Mouse (Mus musculus) spleen, postnatal 36 days (tissue): ENCODE data around the gene Abca3.
"Not testable (repeated sequence)": the region's sequence is repeated elsewhere in the genome, so short reads cannot be mapped to it uniquely, and the experiment has no call there.

Experiments used
- DNase-seq, 2 experiments: peaks; one replicate each; pipeline ENCODE4 v3.0.0; 2022; ENCODE audit warnings: low spot score in 2 of 2, mixed read lengths in 1 of 2

Abca3 gene

DNA sequence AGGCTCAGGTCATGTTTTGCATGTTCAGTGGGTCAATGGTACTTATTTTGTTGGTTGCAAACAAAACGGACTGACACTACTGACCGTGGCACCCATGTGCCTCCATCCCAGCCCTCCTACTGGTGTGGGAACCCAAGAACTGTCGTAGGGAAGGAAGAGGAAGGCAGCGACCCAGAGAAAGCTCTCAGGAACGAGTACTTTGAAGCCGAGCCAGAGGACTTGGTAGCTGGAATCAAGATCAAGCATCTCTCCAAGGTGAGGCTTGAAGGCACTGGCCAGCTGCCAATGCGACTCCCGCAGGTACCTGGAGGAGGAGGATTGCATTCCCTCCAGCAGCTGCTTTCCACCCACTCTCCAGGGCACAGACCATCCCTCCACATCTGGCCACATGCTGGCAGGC lies 32.0 kb downstream of the Abca3 start:
- no peak for DNase-seq

DNA sequence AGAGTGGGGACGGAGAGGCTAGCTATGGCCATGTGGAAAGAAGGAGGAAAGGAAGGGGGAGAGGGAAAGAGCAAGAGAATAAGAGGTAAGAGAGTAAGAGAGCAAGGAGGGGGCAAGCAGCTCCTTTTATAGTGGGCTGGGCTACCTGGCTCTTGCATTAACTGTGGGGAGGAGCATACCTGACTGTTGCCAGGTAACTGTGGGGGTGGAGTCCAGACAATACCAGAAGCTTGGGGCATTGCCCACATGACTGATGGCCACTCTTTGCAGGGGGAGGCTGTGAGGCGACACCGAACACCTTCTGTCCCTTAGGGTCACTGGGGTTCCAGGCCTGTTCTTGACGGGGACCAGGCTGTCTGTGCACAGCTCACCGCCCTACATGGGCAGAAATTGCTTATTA lies 37.0 kb downstream of the Abca3 start:
- DNase-seq: no peak

- no peak for DNase-seq
Observed at GRCm38 (mm10) chr17:24389865-24390264, 38.1 kb downstream of the Abca3 start.

- DNase-seq: no peak
Observed at GRCm38 (mm10) chr17:24391149-24391548, 39.4 kb downstream of the Abca3 start.

- no peak for DNase-seq
Observed at GRCm38 (mm10) chr17:24393527-24393926, 41.8 kb downstream of the Abca3 start.

GRCm38 (mm10) chr17:24394456-24394855 lies 42.7 kb downstream of the Abca3 start:
- DNase-seq: no peak

- no peak for DNase-seq
Observed at GRCm38 (mm10) chr17:24402371-24402770, 50.6 kb downstream of the Abca3 start.

DNA sequence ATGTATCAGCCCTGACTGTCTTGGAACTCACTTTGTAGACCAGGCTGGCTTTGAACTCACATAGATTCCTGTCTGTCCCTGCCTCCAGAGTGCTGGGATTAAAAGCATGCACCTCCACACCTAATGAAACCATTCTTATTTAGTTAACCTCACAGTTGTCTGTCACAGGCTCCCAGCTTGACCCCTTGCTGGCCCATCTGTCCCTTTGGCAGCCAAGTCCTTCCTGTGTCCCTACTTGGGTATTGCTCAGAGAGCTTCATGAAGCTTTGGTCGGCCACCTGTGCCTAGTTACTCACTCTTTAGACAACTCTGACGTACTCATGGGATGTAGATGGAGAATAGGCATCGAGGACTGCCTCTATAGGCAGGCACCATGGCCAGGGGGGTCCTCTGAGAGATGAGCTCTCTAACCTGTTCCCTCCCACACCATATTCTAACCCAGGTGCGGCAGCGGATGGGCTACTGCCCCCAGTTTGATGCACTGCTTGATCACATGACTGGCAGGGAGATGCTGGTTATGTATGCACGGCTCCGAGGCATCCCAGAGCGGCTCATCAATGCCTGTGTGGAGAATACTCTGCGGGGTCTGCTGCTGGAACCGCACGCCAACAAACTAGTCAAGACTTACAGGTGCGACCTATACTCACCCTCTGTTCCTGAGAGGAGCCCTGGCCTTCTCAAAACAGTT lies 55.5 kb downstream of the Abca3 start:
- no peak for DNase-seq

DNA sequence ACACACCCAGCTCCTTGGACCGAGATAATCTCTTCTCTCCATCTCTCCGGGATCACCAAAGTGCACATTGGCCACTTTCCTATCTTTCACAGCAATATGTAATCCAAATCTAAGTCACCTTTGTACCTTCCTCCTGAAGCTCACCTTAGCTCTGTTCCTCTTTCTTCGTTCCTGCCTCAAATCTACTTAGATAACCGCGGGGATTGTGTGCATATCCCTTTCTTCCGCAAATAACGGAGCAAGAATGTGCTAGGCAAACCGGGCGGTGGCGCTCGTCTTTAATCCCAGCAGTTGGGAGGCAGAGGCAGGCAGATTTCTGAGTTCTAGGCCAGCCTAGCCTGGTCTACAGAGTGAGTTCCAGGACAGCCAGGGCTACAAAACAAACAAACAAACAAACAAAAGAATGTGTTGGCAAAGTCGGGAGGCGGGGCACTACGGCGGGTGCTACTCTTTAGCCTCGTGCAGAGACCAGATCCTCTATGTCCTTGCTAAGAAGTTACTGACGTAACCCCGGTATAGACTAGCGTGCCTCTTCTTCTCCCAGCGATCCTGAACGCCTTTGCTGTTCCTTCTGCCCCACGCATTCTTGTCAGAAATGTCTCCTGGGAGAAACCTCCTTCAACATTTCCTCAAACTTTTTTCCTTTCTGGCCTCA lies 61.9 kb downstream of the Abca3 start:
- DNase-seq: peak; percentile 37 to 47

GRCm38 (mm10) chr17:24414230-24414976 lies 62.7 kb downstream of the Abca3 start, which contains the start of gene Rnps1:
Rnps1 (plus strand) TSS chr17:24414565.
- DNase-seq: peak; percentile 91 to 93

DNA sequence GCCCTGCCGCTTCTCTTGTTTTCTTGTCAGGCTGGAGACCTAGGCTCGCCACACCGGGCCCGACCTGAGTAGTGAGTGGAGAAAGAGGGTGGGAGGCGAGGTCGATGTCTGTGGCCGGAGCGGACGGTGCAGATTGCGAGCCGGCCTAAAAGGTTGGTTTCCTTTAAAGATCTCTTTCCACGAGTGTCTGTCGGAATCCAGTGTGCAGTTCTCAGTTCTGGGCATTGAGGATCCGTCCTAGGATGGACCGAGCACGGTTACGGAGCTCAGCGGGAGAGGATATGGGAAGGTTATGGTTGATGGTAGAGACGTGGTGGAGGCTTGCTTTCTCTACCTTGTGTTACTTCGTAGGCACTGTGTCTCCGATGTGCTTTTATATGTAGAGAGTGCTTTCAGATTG lies 63.3 kb downstream of the Abca3 start:
- no peak for DNase-seq

GRCm38 (mm10) chr17:24416051-24416652 lies 64.4 kb downstream of the Abca3 start:
- DNase-seq: no peak

GRCm38 (mm10) chr17:24423114-24423513 lies 71.4 kb downstream of the Abca3 start:
- DNase-seq: no peak

- DNase-seq: no peak
Observed at GRCm38 (mm10) chr17:24424489-24424888, 72.7 kb downstream of the Abca3 start.

DNA sequence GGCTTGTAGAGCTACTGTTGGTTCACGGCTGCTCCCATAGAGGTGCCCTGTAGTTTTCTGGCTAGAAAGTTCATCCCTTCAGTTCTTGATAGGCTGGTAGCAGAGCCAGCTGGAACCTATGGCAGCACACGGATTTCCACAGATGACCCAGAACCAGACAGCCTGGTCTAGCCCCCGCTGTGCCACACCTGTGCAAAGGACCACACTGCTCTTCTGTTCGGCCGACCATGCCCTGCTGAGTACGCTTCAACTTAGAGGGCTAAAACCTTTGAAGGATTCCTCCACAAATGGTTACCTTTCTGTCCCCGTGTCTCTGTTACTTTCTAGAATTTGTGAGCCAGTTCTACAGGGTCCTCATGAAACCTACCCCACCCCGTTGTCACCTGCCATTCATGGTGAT lies 73.6 kb downstream of the Abca3 start:
- not testable (repeated sequence) for DNase-seq

- no peak for DNase-seq
Observed at GRCm38 (mm10) chr17:24425905-24426304, 74.2 kb downstream of the Abca3 start.

DNA sequence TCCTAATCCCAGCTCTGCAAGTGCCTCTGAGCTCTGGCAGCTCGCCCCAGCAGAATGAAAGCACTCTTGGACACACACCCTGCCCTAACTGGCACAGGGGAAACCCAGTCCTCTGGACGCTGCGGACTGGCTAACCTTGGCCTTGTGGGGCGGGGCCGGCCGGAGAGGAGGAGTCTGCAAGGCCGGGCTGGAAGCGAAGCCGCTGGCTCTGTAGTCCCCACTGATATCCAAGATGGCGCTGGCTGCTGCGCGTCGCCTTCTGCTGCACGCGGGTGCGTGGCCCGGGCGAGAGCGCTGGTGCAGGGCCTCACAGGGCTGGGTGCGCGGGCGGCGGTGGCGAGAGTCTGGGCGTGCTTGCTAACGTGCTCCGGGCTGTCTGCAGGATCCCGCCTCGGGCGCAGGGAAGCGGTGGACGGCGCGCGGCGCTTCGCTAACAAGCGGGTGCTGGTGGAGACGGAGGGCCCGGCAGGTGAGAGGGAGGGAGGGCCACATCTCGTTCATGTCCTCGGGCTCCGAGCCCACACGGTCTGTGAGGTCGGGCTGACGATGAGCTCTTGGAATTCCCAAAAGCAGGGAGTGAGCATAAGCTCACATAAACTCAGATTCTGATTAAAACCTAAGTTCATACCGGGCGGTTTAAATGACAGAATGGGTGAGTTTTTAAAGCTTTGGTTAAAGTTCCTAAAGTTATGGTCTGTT lies 74.9 kb downstream of the Abca3 start, which contains the start of gene Eci1:
Eci1 (plus strand) TSS at position 171 of the 699 bp plus-strand sequence.
- peak; percentile 93 to 94 for DNase-seq

- DNase-seq: no peak
Observed at GRCm38 (mm10) chr17:24427170-24427557, 75.4 kb downstream of the Abca3 start.

DNA sequence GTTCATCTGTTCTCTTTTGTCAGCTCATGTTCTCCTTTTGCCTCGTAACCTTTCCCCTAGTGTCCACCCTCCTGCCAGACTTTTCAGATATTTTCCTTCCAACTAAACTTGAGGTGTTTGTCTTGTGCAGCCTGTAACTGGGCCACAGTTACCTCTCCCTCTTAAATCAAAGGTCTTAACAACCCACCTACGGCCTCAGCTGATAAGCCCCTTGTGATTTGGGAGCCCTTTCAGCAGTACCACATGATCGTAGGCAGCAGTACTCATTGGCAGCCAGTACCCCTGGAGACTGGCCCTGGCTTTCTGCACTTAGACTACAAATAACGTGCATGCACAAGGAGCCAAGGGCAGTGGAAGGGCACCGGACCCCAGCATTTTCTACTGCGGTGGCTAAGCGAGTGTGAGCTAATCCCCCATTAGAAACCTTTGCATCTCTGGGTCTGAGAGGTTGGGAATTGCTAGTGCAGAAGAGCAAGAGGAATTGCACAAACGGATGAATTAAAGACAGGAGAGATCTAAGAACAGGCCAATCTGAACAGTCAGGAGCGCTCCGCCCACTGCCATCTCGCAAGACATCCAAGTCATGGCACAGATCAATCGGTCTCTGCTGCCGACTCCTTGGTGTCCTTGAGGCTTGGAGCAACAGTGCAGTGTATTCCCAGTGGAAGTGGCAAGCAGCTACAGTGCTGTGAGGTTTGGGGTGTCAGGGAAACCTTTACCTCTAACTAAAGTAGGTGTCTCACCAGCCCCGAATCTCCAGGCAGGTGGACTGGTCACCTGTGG lies 77.6 kb downstream of the Abca3 start:
- DNase-seq: no peak

DNA sequence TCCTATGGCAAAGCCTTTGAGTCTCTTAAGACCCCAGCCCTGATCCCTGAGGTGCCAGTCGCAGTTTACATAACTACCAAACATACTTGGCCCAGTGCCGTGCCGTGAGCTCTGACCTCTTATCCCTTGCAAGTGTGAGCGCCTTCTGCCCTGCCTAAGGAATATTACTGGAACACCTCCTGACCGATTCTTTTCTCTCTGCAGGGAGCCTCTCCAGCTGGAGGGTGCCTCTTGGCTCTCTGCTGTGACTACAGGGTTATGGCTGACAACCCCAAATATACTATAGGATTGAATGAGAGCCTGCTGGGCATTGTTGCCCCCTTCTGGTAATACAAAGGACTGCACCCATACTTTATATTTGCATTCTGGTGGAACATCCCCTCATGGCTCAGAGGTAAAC lies 85.3 kb downstream of the Abca3 start:
- peak in 1 of 2 experiments; percentile 55 for DNase-seq

- DNase-seq: no peak
Observed at GRCm38 (mm10) chr17:24440377-24440776, 88.6 kb downstream of the Abca3 start.
